Mouse (Mus musculus): ENCODE measurements around the gene Trp53rka. TPM values are rescaled to one million over a fixed set of nuclear protein-coding genes. Genes with fewer than 3 reads are reported as not detected.
A peak's percentile ranks its signal among the peaks of the same experiment; 100 is the strongest.
"Not testable (repeated sequence)": the region's sequence is repeated elsewhere in the genome, so short reads cannot be mapped to it uniquely, and the experiment has no call there.

Trp53rka gene
- 9.0 and 12.4 TPM in 2 replicates for polyA plus RNA-seq (2011; ENCODE audit: insufficient read length, low read depth, missing spikeins)

DNA sequence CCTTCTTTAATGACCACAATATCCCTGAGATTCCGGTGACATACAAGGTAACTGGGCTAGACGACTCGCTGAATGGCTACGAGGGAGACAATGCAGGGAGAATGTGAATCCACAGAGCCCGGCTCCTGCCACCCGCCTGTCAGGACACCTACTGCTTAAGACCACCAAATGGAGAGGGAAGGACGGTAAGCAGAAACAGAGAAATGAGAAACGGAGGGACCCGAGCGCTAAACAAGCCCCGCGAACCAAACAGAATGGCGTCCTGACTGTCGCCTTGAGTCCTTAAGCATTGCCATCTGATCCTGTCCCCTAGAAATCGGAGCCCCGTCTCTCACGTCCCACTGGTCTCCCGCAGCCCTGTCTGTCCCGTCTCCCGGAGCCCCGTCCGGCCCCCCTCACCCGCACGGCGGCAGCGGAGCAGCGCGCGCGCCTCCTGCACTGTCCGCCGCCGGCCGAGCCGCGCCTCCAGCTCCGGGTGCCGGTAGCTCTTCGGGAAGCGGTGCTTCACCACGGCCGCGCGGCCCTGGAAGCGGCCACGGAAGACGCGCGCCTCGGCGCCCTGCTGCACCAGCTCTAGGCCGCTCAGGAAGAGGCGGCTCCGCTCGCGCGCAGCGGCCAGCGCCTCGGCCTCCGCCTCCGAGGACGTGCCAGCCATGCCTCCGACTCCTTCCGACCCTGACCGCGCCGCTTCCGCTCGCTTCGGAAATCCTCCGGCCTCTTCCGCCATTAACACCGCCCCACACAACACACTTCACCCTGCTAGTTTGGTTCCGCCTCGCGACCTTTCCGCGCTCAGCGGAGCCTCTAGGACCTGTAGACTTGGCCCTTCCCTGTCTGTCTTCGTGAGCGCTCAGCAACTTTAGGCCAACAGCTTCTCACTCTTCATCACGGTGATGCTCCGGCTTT, at the start of gene Trp53rka:
Trp53rka (minus strand) TSS at position 677 of the 906 bp plus-strand sequence.
- Histone ChIP-seq H3K4me3 (ENCODE audit: insufficient read depth, low read length) (peak within 1 kb of the TSS; percentile 99), H3K27ac (ENCODE audit: insufficient read depth, low read length) (no peak within 1 kb of the TSS; the same call in 1 of the 2 replicates), H3K4me1 (ENCODE audit: control insufficient read depth, insufficient read depth, low read length) (no peaks in the 10 kb centered on the region)
- TF ChIP-seq POLR2A (IDR thresholded peaks at IDR 0.05; ENCODE audit: low read depth, low read length) = peak; percentile 70
- TF ChIP-seq CTCF (IDR thresholded peaks at IDR 0.05; ENCODE audit: borderline replicate concordance, insufficient read depth, low read length) = no peak

DNA sequence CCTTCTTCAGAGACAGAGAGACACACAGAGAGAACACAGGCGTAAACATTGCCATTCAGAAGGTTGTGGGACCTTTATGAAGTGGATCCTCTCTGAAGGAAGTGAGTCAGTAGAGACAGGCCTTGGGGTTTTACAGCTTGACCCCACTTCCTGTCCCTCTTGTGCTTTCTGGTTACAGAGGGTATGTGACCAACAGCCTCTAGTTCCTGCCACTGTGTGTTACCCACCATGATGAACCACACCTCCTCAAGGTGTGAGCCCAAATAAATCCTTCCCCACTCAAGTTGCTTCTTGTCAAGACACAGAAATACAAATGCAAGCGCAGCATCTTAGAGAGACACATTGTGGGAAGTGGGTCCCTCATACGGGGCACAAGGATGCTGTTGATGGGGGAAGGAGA, 47.9 kb upstream of the Trp53rka start:
- TF ChIP-seq CTCF (IDR thresholded peaks at IDR 0.05; ENCODE audit: borderline replicate concordance, insufficient read depth, low read length) (no peak), POLR2A (IDR thresholded peaks at IDR 0.05; ENCODE audit: low read depth, low read length) (no peak)
- no peak overlapping the region for H3K4me3 ChIP-seq (ENCODE audit: insufficient read depth, low read length)
- H3K4me1 ChIP-seq (ENCODE audit: control insufficient read depth, insufficient read depth, low read length) = peaks cover 4% of the 10 kb centered on the region; the same call in 1 of the 2 replicates
- no peak overlapping the region for H3K27ac ChIP-seq (ENCODE audit: insufficient read depth, low read length)

DNA sequence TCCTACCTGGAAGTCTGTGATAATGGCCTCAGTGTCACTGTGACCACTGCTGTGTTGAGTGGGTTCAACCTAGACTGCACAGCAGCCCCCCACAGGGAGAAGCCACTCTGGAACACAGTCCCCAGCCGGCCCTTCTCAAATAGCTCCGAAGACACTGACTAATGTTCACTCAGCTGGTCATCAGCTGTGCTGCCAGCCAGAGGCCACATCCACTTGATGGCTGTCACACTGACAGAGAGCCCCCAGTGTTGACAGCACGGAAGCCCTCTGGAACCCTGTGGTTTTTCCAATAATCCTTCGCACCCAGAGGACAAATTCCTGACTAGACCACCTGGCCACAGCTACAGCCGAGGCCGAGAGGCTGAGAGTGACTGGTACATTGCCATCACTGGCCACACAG, 40.7 kb upstream of the Trp53rka start:
- no peak overlapping the region for H3K27ac ChIP-seq (ENCODE audit: insufficient read depth, low read length)
- H3K4me1 ChIP-seq (ENCODE audit: control insufficient read depth, insufficient read depth, low read length) = no peaks in the 10 kb centered on the region
- TF ChIP-seq CTCF (IDR thresholded peaks at IDR 0.05; ENCODE audit: borderline replicate concordance, insufficient read depth, low read length) (no peak), POLR2A (IDR thresholded peaks at IDR 0.05; ENCODE audit: low read depth, low read length) (no peak)
- no peak overlapping the region for H3K4me3 ChIP-seq (ENCODE audit: insufficient read depth, low read length)

DNA sequence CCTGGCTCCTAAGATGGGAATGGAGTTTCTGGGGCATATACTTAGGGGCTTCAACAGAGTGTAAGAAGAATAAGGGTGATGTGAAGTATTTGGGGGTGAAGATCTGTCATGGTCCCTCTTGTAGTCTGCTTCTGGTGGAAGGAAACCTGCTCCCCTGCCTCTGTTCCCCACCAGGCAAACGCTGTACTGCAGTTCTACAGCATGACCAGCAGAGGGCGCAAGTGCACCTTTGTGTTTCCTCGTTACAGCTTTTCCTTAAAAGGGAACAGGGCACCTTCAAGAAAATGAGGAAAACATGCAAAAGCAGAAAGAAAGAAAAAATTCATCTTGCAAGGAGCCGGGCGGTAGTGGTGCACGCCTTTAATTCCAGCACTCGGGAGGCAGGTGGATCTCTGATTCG, 36.0 kb upstream of the Trp53rka start:
- Histone ChIP-seq H3K27ac (ENCODE audit: insufficient read depth, low read length) (no peak overlapping the region), H3K4me1 (ENCODE audit: control insufficient read depth, insufficient read depth, low read length) (no peaks in the 10 kb centered on the region), H3K4me3 (ENCODE audit: insufficient read depth, low read length) (no peak overlapping the region)
- TF ChIP-seq CTCF (IDR thresholded peaks at IDR 0.05; ENCODE audit: borderline replicate concordance, insufficient read depth, low read length) (peak; percentile 95), POLR2A (IDR thresholded peaks at IDR 0.05; ENCODE audit: low read depth, low read length) (no peak)

DNA sequence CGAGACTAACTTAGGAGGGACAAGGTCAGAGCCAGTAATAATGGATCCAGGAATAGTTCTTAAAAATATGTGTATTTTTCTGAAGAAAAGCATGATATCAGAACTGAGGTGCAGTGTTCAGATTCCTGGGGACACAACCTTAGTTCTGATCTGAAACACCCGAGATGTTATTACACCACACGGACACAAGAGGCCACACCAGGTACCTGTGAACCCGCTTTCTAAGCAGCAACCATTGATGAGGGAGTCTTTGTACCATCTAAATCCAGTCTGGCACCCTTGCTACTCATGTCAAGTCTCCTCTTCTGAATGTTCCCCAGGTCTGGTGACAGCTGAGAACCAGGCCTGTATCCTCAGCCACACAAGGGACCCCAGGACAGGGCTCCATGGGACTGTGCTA, 32.5 kb upstream of the Trp53rka start:
- no peak for TF ChIP-seq POLR2A (IDR thresholded peaks at IDR 0.05; ENCODE audit: low read depth, low read length)
- Histone ChIP-seq H3K4me1 (ENCODE audit: control insufficient read depth, insufficient read depth, low read length) (no peaks in the 10 kb centered on the region), H3K27ac (ENCODE audit: insufficient read depth, low read length) (no peak overlapping the region), H3K4me3 (ENCODE audit: insufficient read depth, low read length) (no peak overlapping the region)

DNA sequence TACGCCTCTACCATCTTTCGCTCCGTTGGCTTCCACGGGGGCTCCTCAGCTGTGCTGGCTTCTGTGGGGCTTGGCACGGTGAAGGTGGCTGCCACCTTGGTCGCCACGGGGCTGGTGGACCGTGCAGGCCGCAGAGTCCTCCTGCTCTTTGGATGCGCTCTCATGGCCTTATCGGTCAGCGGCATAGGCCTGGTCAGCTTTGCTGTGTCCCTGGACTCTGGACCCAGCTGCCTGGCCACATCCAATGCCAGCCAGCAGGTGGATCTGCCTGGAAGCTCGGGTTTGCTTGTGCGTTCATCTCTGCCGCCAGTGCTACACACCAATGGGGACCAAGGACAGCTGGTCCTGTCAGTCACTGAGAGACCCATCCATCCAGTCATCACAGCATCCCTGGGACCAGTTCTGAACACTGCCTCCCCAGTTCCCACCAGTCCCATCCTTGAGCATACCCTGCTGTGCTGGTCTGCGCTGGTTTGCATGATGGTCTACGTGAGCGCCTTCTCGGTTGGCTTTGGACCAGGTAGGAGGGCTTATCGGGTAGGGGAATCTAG, 22.1 kb upstream of the Trp53rka start:
- H3K4me3 ChIP-seq (ENCODE audit: insufficient read depth, low read length) = no peak overlapping the region
- TF ChIP-seq POLR2A (IDR thresholded peaks at IDR 0.05; ENCODE audit: low read depth, low read length) = no peak
- no peak for TF ChIP-seq CTCF (IDR thresholded peaks at IDR 0.05; ENCODE audit: borderline replicate concordance, insufficient read depth, low read length)
- no peak overlapping the region for H3K27ac ChIP-seq (ENCODE audit: insufficient read depth, low read length)
- no peaks in the 10 kb centered on the region for H3K4me1 ChIP-seq (ENCODE audit: control insufficient read depth, insufficient read depth, low read length)

DNA sequence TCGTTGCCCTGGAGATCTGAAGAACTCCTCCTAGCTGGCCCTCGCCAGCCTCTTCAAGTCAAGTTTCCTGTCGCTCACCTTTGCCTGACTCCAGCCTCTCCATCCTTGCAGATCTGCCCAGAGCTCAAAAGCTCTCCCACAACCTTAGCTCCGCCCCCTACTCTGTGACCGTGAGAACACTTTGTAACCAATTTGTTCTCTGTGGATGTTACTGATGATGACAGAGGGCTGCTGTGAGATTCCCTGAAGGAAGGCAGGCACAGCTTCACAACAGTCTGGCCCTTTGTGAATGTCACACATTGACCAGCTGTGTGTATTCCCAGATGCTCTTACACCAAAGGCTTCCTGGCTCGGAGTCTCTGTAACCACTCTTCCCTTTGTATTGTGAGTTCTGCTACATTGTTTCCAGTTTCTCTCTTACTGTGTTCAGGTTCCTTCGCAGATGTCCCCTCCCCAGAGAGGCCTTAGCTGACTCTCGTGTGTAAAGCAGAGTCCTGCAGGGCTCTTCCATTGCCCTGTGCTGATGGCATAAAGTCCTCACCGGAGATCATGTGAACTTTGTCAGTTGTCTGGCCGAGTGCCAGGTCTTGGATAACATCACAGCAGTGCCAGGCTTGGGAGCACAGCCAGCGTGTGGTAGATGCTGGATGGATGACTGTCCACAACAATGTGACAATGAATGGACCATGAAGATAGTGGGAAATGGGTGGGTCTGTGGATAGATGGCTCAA, 19.9 kb upstream of the Trp53rka start:
- H3K27ac ChIP-seq (ENCODE audit: insufficient read depth, low read length) = no peak overlapping the region
- no peaks in the 10 kb centered on the region for H3K4me1 ChIP-seq (ENCODE audit: control insufficient read depth, insufficient read depth, low read length)
- no peak for TF ChIP-seq CTCF (IDR thresholded peaks at IDR 0.05; ENCODE audit: borderline replicate concordance, insufficient read depth, low read length)
- TF ChIP-seq POLR2A (IDR thresholded peaks at IDR 0.05; ENCODE audit: low read depth, low read length) = no peak
- H3K4me3 ChIP-seq (ENCODE audit: insufficient read depth, low read length) = no peak overlapping the region

DNA sequence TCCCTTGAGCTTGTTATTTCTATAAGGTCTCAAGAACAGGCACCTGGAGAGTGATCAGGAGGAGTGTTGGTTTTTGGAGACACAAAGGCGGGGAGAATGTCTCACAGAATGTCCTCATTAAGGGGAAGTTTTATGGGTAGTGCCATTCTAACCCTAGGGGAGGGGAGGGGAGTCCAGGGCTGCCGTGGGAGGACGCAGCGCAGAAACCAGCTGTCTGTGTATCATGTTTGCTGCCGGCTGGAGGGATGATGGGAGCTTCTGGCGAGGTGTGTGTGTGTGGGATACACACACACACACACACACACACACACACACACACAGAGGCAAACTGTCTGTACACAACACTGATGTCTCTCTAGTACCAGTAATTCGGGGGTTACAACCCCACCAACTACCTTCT, 19.3 kb upstream of the Trp53rka start:
- TF ChIP-seq POLR2A (IDR thresholded peaks at IDR 0.05; ENCODE audit: low read depth, low read length) = no peak
- TF ChIP-seq CTCF (IDR thresholded peaks at IDR 0.05; ENCODE audit: borderline replicate concordance, insufficient read depth, low read length) = no peak
- no peak overlapping the region for H3K27ac ChIP-seq (ENCODE audit: insufficient read depth, low read length)

DNA sequence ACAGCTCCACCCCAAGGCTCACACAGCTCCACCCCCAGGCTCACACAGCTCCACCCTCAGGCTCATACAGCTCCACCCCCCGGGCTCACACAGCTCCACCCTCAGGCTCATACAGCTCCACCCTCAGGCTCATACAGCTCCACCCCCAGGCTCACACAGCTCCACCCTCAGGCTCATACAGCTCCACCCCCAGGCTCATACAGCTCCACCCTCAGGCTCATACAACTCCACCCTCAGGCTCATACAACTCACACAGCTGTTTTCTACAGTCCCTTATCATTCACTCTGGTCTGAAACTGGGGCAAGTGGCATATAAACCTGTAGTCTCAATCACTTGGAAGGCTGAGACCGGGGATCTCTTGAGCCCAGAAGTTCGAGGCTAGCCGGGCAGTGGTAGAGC, 18.4 kb upstream of the Trp53rka start:
- H3K4me3 ChIP-seq (ENCODE audit: insufficient read depth, low read length); H3K4me1 ChIP-seq (ENCODE audit: control insufficient read depth, insufficient read depth, low read length); H3K27ac ChIP-seq (ENCODE audit: insufficient read depth, low read length): not testable (repeated sequence)

More for the DNA sequence above, 19.3 kb upstream of the Trp53rka start:
- no peaks in the 10 kb centered on the region for H3K4me1 ChIP-seq (ENCODE audit: control insufficient read depth, insufficient read depth, low read length)
- H3K4me3 ChIP-seq (ENCODE audit: insufficient read depth, low read length) = no peak overlapping the region

DNA sequence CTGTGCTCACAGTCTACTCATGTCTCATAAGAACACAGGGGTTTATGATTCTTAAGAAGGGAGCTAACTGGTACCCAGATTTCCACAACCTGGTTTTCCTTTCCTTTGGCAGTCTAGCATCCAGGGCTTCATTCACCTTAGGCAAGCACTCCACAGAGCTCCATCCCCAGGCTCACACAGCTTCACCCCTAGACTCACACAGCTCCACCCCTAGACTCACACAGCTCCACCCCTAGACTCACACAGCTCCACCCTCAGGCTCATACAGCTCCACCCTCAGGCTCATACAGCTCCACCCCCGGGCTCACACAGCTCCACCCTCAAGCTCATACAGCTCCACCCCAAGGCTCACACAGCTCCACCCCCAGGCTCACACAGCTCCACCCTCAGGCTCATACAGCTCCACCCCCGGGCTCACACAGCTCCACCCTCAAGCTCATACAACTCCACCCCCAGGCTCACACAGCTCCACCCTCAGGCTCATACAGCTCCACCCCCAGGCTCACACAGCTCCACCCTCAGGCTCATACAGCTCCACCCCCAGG, 17.9 kb upstream of the Trp53rka start:
- H3K4me3 ChIP-seq (ENCODE audit: insufficient read depth, low read length); H3K27ac ChIP-seq (ENCODE audit: insufficient read depth, low read length); H3K4me1 ChIP-seq (ENCODE audit: control insufficient read depth, insufficient read depth, low read length): not testable (repeated sequence)
